Mouse (Mus musculus) G1E (cell line): ENCODE measurements around the gene Ndufs5. TPM values are rescaled to one million over a fixed set of nuclear protein-coding genes. Genes with fewer than 3 reads are reported as not detected.

Experiments used
- ATAC-seq: 2 replicates; pipeline ENCODE4 v1.8.0; 2016; ENCODE audit warnings: mild to moderate bottlenecking; ENCODE audit not compliant: insufficient number of reproducible peaks, poor library complexity, low FRiP score, severe bottlenecking; ENCODE audit errors: extremely low read depth
- DNase-seq: peaks from one replicate; pipeline ENCODE4 v3.0.0; 2012; ENCODE audit warnings: low spot score
- H3K27me3 ChIP-seq: 2 replicates; pipeline ENCODE4 v1.6.1; 2012; ENCODE audit warnings: mild to moderate bottlenecking, low read length, inconsistent platforms; ENCODE audit not compliant: insufficient read depth
- H3K36me3 ChIP-seq: replicated peaks from 2 replicates; pipeline ENCODE3; 2012; ENCODE audit warnings: mild to moderate bottlenecking, inconsistent platforms
- H3K4me1 ChIP-seq: 2 replicates; pipeline ENCODE4 v1.6.1; 2012; ENCODE audit warnings: low read depth, low read length, inconsistent platforms, mixed read lengths; ENCODE audit not compliant: insufficient read depth
- H3K4me3 ChIP-seq: 2 replicates; pipeline ENCODE4 v1.5.1; 2012; ENCODE audit warnings: low read depth, mild to moderate bottlenecking, inconsistent platforms, low read length, moderate library complexity, mixed read lengths
- H3K9me3 ChIP-seq: replicated peaks from 2 replicates; pipeline ENCODE4 v1.6.1; 2012; ENCODE audit warnings: inconsistent platforms
- CTCF ChIP-seq: IDR thresholded peaks from 2 replicates; pipeline ENCODE4 v1.5.1; 2012; ENCODE audit warnings: low read depth, low read length, inconsistent platforms, mixed read lengths
- GATA1 ChIP-seq: IDR thresholded peaks from 2 replicates; pipeline ENCODE4 v1.6.1; 2012; ENCODE audit warnings: borderline replicate concordance, low read length, inconsistent platforms, mixed read lengths
- GATA2 ChIP-seq: IDR thresholded peaks from 2 replicates; pipeline ENCODE4 v1.6.1; 2012; ENCODE audit warnings: low read depth, low read length, inconsistent platforms, borderline replicate concordance
- POLR2AphosphoS5 ChIP-seq: IDR thresholded peaks from 2 replicates; pipeline ENCODE4 v1.6.1; 2012; ENCODE audit warnings: low read depth, low read length, inconsistent platforms; ENCODE audit not compliant: insufficient replicate concordance
- TAL1 ChIP-seq: conservative IDR thresholded peaks from 2 replicates; pipeline ENCODE4 v1.6.1; 2012; ENCODE audit warnings: low read depth, low read length, inconsistent platforms, mixed read lengths
- polyA plus RNA-seq: library from polyadenylated mRNA; stranded (reverse); fragments of >175 nt; gene quantifications from 2 replicates; pipeline ENCODE4 v1.2.3, GENCODE M21; 2012
- total RNA-seq, 2 experiments: library from RNA; stranded (forward) in 1 of 2; stranded (reverse) in 1 of 2; fragments of 200-1000 nt in 1 of 2; fragments of >200 nt in 1 of 2; fragmentation: Nextera tagmentation in 1 of 2; gene quantifications; 2 replicates each; pipeline ENCODE4 v1.2.3; 2014 to 2017

Ndufs5 gene
- total and polyA plus RNA-seq, 3 experiments, result 6.6 to 87.6 (median 74.9) TPM

DNA sequence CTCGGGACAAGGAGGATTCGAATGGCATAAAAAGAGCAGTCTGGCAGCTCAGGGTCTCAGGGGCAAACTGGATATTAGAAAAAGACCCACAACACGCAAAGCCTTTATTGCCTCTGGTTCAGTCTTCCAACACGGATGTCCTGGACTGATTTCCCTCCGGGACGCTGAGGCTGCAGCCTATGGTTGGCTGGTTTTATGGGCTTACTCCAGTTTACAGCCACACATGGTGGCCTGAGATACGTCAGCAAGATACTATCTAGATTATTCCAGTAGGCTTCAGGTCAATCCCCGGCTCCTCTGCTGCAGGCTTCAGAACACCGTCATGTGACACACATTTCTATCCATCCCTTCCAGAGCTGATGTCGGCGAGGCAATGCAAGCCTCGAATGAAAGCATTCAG is 24.6 kb downstream of the Ndufs5 start:
- Histone ChIP-seq H3K4me1 (no peaks in the 10 kb centered on the region; the same call in 1 of the 2 replicates), H3K27me3 (no peaks in the 10 kb centered on the region), H3K9me3 (no peaks in the 10 kb centered on the region), H3K4me3 (no peak overlapping the region), H3K36me3 (no peaks in the 10 kb centered on the region)
- ATAC-seq (no peak), DNase-seq (no peak)
- TF ChIP-seq GATA1 (no peak), GATA2 (no peak), POLR2AphosphoS5 (no peak), TAL1 (no peak), CTCF (no peak)

DNA sequence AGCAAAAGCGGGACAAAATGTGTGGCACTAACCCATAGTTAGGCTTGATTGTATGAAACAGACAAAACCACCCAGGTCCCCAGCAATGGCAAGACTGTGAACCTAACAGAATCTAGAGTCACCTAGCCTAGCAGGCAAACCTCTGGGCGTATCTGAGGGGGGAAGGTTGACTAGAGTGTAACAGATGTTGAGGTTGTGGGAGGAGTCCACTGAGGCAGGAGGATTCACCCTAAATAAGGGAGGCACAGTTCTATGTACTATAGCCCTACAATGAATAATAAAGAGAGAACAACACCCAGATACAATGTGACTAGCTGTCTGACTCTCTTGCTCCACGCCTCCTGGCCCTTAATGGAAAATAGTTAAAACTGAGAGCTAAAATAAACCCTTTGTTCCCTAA is 25.9 kb downstream of the Ndufs5 start:
- H3K4me1 ChIP-seq, result no peaks in the 10 kb centered on the region; the same call in 1 of the 2 replicates
- DNase-seq (no peak), ATAC-seq (no peak)
- H3K27me3 ChIP-seq, result no peaks in the 10 kb centered on the region
- H3K36me3 ChIP-seq, result no peaks in the 10 kb centered on the region
- TF ChIP-seq POLR2AphosphoS5, result no peak
- peaks cover 2% of the 10 kb centered on the region for H3K9me3 ChIP-seq
- H3K4me3 ChIP-seq, result no peak overlapping the region

DNA sequence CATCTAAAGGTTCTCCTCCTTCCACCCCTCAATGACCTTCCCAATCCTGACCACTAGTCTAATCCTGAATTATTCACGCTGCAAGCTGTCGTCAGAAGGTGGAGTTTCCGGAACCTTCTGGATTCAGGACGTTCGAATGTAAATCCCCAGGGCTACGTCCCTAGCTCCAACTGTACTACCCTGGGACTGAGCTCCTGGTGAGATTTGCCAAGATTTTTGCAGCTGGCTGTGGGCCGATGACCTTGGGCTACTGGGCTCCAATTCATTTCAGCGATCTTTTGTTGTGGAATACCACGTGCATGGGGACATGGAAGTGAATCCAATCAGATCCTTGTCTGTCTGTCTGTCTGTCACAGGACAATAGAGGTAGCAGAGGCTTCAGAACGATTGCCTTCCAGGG is 27.7 kb downstream of the Ndufs5 start:
- no peak overlapping the region for H3K4me3 ChIP-seq
- TF ChIP-seq GATA1, result no peak
- TF ChIP-seq POLR2AphosphoS5, result no peak
- no peak for TF ChIP-seq CTCF
- TF ChIP-seq GATA2, result no peak
- no peak for TF ChIP-seq TAL1
- no peak for ATAC-seq
- no peaks in the 10 kb centered on the region; the same call in 1 of the 2 replicates for H3K4me1 ChIP-seq
- no peak for DNase-seq
- peaks cover 4% of the 10 kb centered on the region; the same call in 1 of the 2 replicates for H3K27me3 ChIP-seq
- peaks cover 9% of the 10 kb centered on the region for H3K9me3 ChIP-seq
- no peaks in the 10 kb centered on the region for H3K36me3 ChIP-seq

DNA sequence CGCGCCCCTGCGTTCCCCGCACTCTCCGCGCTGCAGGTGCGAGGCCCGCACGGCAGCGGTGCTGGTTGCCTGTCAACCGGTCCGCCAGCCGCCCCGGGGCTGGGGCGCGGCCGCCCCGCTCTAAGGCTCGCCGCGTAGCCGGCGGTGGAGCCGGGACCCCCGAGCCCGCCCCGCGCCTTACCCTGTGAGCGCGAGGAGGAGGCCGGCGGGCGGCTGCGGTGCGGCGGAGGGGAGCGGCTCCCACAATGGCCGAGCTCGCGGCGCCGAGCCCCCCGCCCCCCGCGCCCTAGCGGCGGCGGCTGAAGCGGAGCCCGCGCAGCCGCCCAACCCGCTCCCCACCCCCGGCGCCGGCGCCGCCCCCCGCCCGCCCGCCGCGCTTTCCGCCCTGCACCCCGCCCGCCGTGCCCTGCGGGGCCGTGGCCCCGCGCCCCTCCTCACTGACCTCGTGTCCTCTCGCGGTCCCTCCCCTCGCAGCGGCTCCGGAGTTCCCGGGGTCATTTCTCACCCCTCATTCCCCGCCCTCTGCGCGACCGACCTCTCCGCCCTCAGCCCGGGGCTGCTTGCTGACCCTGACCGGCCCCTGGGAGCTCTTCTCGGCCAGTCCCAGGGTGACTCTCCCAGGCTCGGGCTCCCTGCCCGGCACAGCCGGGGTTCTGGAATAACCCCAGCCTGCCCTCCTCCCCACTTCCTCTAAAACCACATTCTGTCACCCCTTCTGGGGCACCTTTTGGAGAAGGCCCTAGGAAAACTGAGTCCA is 30.8 kb downstream of the Ndufs5 start:
- TF ChIP-seq GATA2 (no peak), TAL1 (no peak), POLR2AphosphoS5 (no peak), GATA1 (no peak), CTCF (no peak)
- Histone ChIP-seq H3K4me3 (no peak overlapping the region), H3K4me1 (no peaks in the 10 kb centered on the region), H3K27me3 (peaks cover 14% of the 10 kb centered on the region; the same call in 1 of the 2 replicates), H3K9me3 (peaks cover 9% of the 10 kb centered on the region), H3K36me3 (no peaks in the 10 kb centered on the region)
- ATAC-seq (no peak), DNase-seq (no peak)

DNA sequence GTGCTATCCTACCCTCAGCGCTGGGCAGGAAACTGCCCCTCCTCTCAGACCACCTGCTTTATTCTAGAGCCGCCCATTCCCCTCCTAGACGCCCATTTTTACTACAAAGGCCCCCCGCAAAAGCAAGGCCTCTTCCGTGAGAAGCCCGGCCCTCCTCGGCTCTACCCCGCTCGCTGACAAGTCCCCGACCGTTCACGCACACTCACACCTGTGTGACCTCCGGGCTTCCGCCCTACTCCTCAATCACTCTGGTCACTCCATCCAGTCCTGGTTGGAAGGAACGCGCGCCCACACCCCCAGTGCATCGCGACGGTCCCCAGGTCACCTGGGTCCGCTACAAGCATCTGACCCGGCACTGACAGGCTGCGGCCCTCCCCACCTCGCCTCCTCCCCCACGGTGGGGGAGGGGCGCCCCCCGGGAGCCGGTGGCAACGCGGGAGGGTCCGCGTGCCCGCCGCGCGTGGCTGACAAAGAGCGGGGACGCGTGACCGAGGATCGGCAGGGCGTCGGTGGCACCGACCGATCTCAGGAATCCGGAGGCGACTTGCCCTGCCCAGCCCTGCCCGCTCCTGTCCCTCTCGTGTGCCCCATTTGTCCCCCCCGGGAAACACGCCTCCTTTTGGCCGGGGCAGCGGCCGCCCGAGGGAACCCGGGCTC is 31.5 kb downstream of the Ndufs5 start:
- H3K27me3 ChIP-seq, result peaks cover 14% of the 10 kb centered on the region; the same call in 1 of the 2 replicates
- no peaks in the 10 kb centered on the region for H3K4me1 ChIP-seq
- TF ChIP-seq GATA2 (no peak), GATA1 (no peak), POLR2AphosphoS5 (no peak), CTCF (no peak), TAL1 (no peak)
- H3K4me3 ChIP-seq, result no peak overlapping the region
- H3K36me3 ChIP-seq, result no peaks in the 10 kb centered on the region
- peaks cover 9% of the 10 kb centered on the region for H3K9me3 ChIP-seq
- no peak for ATAC-seq
- DNase-seq, result no peak

DNA sequence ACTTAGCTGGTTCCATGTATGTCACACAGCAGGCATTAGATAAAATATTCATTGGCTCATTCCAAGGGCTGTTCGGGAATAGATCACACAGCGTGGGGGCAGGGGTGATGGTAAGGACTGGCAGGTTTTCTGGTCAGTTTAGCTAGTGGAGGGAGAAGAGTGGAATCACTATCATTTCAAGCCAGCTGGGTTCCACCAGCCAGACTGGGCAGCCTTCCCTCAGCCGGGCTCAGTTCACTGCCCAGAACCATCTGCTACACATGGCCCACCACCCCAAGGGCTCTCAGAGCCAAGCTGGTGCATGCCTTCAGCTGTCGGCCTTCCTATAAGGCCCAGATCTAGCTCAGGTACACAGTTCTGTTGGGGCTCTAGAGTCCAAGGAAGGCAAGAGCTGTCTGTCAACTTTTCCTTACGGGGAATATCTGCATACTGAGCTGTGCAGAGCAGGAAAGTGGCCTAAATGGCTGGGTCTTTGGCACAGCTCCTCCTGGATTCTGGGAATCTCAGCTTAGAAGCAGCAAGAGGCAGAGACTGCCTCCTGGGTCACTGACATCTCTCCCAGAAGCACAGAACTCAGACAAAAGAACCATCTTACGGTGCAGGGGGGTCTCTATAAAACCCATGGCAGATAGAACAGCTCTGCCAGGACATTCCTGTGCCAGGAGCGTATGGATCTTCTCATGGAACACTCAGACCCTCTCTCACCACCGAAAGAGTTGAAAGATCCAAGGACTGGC is 32.3 kb downstream of the Ndufs5 start:
- no peaks in the 10 kb centered on the region for H3K4me1 ChIP-seq
- peaks cover 9% of the 10 kb centered on the region for H3K9me3 ChIP-seq
- H3K36me3 ChIP-seq, result no peaks in the 10 kb centered on the region
- ATAC-seq (no peak), DNase-seq (no peak)
- TF ChIP-seq GATA1, result no peak
- no peak for TF ChIP-seq GATA2
- no peak for TF ChIP-seq POLR2AphosphoS5
- no peak for TF ChIP-seq CTCF
- TF ChIP-seq TAL1, result no peak
- H3K27me3 ChIP-seq, result peaks cover 17% of the 10 kb centered on the region; the same call in 1 of the 2 replicates
- H3K4me3 ChIP-seq, result no peak overlapping the region
